Mouse (Mus musculus) adrenal gland, adult 18-20 months (tissue): ENCODE results near the gene Ints4. TPM values are rescaled to one million over a fixed set of nuclear protein-coding genes. Genes with fewer than 3 reads are reported as not detected.

Experiments
- DNase-seq, 2 experiments: peaks; one replicate each; pipeline ENCODE4 v3.0.0; 2021 to 2022; ENCODE audit warnings: low spot score in 2 of 2
- total RNA-seq, 2 experiments: library from RNA; stranded (reverse); gene quantifications; 1 replicate in 1 of 2; 2 replicates in 1 of 2; pipeline ENCODE4 v1.2.3; 2021

The Ints4 gene
- total RNA-seq, 2 experiments from 2014 or later, result 52.0 to 56.0 TPM

GRCm38 (mm10) chr7:97535531-97535930 is 54.8 kb downstream of the Ints4 start:
- no peak for DNase-seq

- no peak for DNase-seq
These were observed 55.8 kb downstream of the Ints4 start for GRCm38 (mm10) chr7:97536571-97536970.

- no peak for DNase-seq
These were observed 65.7 kb downstream of the Ints4 start for GRCm38 (mm10) chr7:97546462-97546861.

GRCm38 (mm10) chr7:97549301-97549700 is 68.5 kb downstream of the Ints4 start:
- no peak for DNase-seq

GRCm38 (mm10) chr7:97550673-97551072 is 69.9 kb downstream of the Ints4 start:
- DNase-seq, result no peak

- no peak for DNase-seq
These were observed 82.8 kb downstream of the Ints4 start for GRCm38 (mm10) chr7:97563576-97563975.

- DNase-seq, result no peak
These were observed 88.6 kb downstream of the Ints4 start for GRCm38 (mm10) chr7:97569372-97569771.

GRCm38 (mm10) chr7:97570389-97570788 is 89.6 kb downstream of the Ints4 start:
- no peak for DNase-seq

- DNase-seq, result peak; percentile 12 to 33
These were observed 97.8 kb downstream of the Ints4 start for GRCm38 (mm10) chr7:97578361-97579066.

GRCm38 (mm10) chr7:97579067-97579975 is 98.6 kb downstream of the Ints4 start, which contains the start of the genes Aamdc and Rsf1:
Aamdc (minus strand) TSS chr7:97579497.
Rsf1 (plus strand) TSS chr7:97579889.
- DNase-seq, result peak; percentile 90 to 92

- DNase-seq, result peak; percentile 40 to 60
These were observed 99.5 kb downstream of the Ints4 start for GRCm38 (mm10) chr7:97579976-97580842.

- DNase-seq, result peak; percentile 79 to 80
These were observed 100.1 kb downstream of the Ints4 start for GRCm38 (mm10) chr7:97580843-97581214.

GRCm38 (mm10) chr7:97588506-97588905 is 107.8 kb downstream of the Ints4 start:
- no peak for DNase-seq

GRCm38 (mm10) chr7:97590488-97590887 is 109.7 kb downstream of the Ints4 start:
- DNase-seq, result no peak

Other genes starting within 250 kb of the Ints4 start
- gene Usp35, start 148.9 kb upstream of the Ints4 start, total RNA-seq, result 10 to 100 TPM in 1 of 2 experiments, 1 to 10 TPM in 1; 8.4 to 10.6 TPM
- gene Kctd21, start 148.6 kb upstream of the Ints4 start, total RNA-seq, result 10 to 100 TPM; 10.6 to 11.5 TPM
- 10 to 100 TPM; 14.0 to 15.2 TPM for gene Alg8, start 109.3 kb upstream of the Ints4 start, total RNA-seq
- gene Ndufc2, start 81.0 kb upstream of the Ints4 start, total RNA-seq, result 100 to 1,000 TPM; 276 to 365 TPM
- 1,000 to 10,000 TPM in 1 of 2 experiments, 100 to 1,000 TPM in 1; 976 to 2,135 TPM for gene Thrsp, start 63.2 kb upstream of the Ints4 start, total RNA-seq
- gene Kctd14, start 29.6 kb upstream of the Ints4 start, total RNA-seq, result 1 to 10 TPM; 1.5 to 2.0 TPM
- gene Aamdc, start 98.5 kb downstream of the Ints4 start, total RNA-seq, result 10 to 100 TPM; 28.7 to 55.4 TPM
- 10 to 100 TPM; 23.1 to 24.2 TPM for gene Rsf1, start 98.9 kb downstream of the Ints4 start, total RNA-seq
- 10 to 100 TPM; 47.4 to 53.8 TPM for gene Clns1a, start 215.7 kb downstream of the Ints4 start, total RNA-seq